Mouse (Mus musculus): ENCODE data around the gene Hfe2. TPM values are rescaled to one million over a fixed set of nuclear protein-coding genes. Genes with fewer than 3 reads are reported as not detected.
"Not testable (repeated sequence)": the region's sequence is repeated elsewhere in the genome, so short reads cannot be mapped to it uniquely, and the experiment has no call there.

Gene Hfe2
- total RNA-seq (2014; fragmentation: Nextera tagmentation) (not detected in 2 replicates), total RNA-seq (2017) (not detected in 2 replicates)

DNA sequence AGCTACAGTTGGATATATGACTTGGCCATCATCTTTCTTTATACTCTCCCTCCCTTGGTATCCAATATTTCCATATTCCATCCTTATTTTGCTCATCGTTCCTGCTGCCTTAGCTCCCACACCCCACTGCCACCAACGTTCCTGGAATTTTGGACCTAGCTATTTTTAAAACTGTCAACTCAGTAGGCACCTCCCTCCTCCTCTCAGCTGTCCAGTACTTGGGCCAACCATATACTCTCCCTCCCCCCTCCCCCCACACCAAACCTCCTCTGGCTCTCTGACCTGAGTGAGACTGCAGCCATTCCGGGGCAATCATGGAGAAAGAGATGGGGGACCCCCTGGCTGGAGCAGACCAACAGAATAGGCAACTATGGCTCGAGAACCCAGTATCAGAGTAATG lies at the start of gene Hfe2:
Gene Hfe2, plus strand, starts transcription at position 259 of the 400 bp plus-strand sequence.
- ATAC-seq (replicated peaks; ENCODE audit: poor library complexity, severe bottlenecking): no peak

DNA sequence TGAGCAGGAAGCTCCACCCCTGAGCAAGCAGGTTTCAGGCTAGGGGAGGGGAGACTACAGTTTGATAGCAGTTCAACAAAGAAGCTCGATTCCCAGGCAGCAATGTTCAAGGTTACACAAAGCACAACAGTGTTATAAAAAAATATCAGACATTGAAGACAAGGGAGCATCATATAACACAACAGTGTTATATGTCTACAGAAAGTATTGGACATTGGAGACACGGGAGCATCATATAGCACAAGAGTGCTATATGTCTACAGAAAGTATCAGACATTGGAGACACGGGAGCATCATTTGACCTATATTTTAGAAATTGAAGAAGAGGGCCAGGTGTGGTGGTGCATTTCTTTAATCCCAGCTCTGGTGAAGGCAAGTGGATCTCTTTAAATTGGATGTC lies 47.9 kb upstream of the Hfe2 start:
- ATAC-seq (replicated peaks; ENCODE audit: poor library complexity, severe bottlenecking): no peak

DNA sequence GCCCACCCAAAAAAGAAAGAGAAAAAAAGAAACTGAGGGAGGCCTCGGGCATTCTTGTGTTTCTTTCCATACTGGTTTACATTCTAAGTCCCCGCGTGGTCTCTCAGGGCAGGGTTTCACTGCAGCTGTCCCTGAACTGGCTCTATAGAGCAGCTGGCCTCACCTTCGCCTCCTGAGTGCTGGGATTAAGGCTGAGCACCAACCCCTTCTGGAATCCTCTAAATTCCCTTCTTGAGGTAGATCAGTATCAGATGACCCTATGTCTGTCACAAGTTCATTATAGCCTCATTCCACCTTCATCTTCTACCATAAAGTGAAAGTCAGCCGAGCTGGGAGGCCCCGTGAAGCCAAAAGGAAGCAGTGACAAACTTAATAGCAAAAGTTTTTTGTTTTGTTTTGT lies 47.4 kb upstream of the Hfe2 start:
- ATAC-seq (replicated peaks; ENCODE audit: poor library complexity, severe bottlenecking): no peak

DNA sequence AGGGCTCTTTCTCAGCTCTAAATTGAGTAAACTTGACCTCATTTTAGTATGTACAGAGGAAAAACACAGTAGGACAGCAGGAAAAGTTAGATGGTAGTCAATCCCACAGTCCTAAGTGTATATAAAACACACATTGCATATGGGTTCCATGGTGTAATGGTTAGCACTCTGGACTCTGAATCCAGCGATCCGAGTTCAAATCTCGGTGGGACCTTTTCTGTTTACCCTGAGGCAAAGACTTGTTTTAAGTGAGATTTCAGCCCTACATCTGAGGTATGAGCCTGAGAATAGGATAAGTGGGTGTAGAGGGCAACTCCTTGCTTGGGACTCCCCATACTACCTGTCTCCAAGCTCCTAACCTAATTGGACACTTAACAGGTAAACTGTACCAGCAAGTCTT lies 45.7 kb upstream of the Hfe2 start:
- ATAC-seq (replicated peaks; ENCODE audit: poor library complexity, severe bottlenecking): no peak

DNA sequence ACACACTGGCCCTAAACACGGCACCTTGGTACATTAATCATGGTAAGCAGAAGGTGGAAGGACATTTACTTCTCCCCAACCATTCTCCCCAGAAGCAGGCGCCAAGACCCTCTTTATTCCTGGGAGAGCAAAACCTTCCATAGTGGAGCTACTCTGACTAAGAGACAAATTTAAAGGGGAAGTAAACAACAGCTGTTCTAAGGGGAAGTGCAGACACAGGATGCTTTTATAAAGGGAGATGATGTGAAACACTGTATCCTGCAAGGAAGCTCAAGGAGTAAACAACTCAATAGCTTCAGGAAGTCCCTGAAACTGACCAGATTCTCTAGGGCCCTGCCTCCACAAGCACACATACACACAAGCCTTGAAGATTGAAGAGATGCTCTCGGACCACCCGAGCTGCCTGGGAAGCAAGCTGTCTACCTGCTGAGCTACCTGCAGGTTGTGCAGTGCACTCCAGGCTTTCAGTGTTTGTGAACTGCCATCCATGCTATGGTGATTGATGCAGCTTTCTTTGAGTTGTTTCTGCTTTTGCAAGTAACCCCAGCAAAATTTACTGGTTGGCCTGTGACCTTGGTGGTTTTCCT lies 44.2 kb upstream of the Hfe2 start:
- peak; percentile 43 for ATAC-seq (replicated peaks; ENCODE audit: poor library complexity, severe bottlenecking)

DNA sequence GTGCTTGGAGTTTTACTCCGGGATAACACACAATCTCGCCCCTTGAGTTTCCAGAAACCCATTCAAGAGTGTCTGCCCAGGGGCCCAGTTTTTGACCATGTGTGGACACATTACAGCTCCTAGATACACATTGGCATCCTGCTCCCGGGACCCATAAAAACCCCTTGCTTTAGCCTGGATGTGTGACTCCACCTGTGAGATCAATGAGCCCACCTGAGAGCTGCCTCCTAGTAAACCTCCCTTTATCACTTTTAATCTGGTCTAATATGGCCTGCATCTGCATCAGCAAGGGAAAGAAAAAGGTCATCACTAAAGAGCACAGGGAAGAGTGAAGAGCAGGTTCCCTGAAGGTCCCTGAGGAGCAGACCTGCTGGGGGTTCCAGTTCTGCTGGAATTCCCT lies 43.1 kb upstream of the Hfe2 start:
- no peak for ATAC-seq (replicated peaks; ENCODE audit: poor library complexity, severe bottlenecking)

DNA sequence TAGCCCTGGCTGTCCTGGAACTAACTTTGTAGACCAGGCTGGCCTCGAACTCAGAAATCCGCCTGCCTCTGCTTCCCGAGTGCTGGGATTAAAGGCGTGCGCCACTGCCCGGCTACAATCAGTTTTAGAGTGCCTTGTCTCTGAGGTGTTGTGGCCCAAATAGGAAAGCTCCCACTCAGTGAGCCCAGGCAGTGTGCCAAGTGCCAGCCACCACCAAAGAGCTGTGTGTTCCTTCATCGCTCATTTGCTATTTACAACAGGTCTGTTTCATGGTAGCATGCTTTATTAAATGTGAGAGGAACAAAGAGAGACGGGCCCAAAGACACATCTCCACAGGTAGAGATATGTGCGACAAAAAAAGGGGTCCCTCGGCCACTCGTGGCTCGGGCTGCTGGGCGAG lies 42.5 kb upstream of the Hfe2 start:
- no peak for ATAC-seq (replicated peaks; ENCODE audit: poor library complexity, severe bottlenecking)

DNA sequence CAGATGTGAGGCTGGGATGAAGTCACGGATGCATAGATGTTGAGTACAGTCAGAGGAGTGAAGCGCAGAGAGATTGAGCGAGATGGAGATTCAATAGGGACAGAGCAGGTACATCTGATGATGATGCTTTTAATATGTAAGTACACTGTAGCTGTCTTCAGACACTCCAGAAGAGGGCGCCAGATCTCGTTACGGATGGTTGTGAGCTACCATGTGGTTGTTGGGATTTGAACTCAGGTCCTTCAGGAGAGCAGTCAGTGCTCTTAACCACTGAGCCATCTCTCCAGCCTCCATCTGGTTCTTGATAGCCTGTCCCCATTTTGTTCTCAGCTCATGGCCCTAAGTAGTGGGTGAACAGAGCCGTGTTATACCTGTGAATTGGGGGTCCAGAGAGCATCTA lies 41.9 kb upstream of the Hfe2 start:
- ATAC-seq (replicated peaks; ENCODE audit: poor library complexity, severe bottlenecking): not testable (repeated sequence)

DNA sequence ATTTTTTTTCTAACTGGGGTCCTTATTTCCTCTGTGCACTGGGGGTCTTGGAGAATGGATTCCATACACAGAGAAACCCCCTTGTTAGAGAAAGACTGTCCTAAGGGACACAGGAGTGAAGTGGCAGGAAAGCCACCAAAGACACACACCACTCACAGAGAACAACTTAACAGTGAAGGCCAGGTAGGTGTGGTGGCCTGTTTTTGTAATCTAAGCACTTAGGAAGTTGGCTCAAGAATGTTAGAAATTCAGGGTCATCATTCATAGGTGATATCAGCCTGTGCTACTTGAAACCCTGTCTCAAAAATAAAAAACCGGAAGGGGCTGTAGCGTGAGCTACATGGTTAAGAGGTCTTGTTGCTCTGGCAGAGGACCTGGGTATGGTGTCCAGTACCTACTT lies 41.0 kb upstream of the Hfe2 start:
- no peak for ATAC-seq (replicated peaks; ENCODE audit: poor library complexity, severe bottlenecking)

DNA sequence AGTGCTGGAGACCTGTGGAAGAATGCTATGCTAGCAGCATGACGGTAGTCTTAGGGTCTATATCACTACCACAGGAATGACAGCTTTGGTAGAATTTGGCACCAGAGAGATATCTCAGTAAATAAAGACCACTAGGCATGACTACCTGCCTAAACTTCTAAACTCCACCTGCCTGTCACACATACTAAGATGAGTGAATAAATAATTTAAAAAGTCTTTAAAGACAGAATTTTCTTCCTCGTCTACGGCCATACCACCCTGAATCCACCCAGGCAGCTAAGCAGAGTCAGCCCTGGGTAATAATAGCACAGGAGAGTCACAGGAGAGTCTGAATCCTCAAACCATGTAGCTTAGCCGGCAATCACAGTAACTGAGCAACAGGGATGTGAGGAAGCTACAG lies 40.1 kb upstream of the Hfe2 start:
- no peak for ATAC-seq (replicated peaks; ENCODE audit: poor library complexity, severe bottlenecking)

DNA sequence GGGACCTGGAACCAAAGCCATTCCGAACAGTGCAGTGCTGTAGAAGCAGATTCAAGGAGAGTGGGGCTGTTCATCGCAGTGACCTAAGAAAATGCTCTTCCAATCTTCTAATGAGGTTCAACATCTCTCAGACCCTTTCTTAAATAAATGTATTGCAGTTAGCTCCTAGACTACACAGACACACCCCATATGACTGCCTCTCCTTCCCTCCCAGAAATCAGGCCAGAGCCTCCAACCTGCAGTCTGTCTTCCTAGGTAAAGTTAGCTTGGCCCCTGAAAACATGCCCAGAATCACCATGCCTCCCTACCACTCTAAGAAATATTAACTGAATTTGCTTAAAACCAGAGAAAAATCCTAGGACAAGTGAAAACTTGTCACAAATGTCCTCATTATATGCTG lies 39.6 kb upstream of the Hfe2 start:
- ATAC-seq (replicated peaks; ENCODE audit: poor library complexity, severe bottlenecking): no peak

DNA sequence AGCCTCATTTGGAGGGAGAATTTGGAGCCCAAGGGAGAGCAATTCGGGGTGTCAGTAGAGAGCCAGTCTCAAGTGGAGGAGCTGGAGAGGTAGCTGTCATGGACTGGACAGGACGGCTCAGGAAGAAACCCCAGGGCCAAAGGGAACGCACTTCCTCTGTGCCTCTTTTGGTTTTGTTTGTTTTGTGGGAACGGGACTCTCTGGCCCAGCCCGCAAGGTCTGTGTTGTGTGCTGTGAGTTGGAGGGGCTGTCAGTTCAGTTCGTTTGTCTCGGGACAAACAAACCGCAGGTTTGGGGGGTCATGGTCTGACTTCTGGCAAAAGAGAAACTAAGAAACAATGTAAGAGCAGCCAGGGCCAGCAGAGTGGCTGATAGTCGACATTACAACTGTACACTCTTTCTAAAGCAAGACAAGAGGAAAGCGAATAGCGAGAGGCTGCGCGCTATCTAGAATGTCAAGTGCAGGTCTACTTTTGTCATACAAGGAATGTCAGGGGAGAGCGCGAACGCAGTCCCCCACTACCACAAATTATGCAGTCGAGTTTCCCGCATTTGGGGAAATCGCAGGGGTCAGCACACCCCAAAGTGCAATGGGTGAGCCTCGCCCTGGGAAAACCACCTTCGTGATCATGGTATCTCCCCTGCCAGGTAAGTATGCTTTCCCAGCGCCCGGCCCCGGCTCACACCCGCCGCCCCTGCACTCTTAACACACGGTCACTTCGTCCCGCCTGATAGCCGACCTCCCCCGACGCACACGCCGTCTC lies 38.7 kb upstream of the Hfe2 start:
- peak; percentile 49 for ATAC-seq (replicated peaks; ENCODE audit: poor library complexity, severe bottlenecking)

DNA sequence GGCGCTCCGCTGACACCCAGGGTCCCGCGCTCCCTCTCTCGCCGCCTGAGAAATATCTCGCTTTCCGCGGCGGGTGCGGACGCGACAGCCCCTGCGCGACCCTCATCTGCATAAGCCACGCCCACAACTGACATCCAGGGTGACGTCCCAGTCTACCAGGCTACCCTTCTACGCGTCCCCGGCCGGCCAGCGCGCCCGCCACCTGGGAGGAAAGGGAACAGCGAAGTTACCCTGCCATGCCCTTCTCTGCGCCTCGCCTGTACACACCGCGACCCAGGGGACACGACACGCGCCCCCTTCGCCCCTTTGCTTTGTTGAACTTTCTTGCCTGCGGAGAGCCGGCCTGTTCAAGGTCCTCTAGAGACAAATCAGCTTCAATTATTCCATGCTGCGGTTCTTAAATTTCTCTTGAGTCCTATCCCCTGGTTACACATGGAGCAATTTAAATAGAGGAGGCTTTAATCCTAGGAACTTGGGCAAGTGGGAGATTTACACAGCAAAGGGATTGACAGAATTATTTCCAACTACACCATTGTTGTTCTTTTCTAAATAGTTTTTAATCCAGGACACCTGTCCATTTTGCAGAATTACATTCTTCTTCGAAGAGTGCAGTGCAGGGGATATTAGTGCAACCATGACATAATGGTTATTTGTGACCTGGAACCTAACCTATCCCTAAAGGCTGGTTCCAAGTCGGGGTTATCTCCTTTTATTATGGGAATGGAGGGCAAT lies 38.0 kb upstream of the Hfe2 start:
- ATAC-seq (replicated peaks; ENCODE audit: poor library complexity, severe bottlenecking): peak; percentile 65

DNA sequence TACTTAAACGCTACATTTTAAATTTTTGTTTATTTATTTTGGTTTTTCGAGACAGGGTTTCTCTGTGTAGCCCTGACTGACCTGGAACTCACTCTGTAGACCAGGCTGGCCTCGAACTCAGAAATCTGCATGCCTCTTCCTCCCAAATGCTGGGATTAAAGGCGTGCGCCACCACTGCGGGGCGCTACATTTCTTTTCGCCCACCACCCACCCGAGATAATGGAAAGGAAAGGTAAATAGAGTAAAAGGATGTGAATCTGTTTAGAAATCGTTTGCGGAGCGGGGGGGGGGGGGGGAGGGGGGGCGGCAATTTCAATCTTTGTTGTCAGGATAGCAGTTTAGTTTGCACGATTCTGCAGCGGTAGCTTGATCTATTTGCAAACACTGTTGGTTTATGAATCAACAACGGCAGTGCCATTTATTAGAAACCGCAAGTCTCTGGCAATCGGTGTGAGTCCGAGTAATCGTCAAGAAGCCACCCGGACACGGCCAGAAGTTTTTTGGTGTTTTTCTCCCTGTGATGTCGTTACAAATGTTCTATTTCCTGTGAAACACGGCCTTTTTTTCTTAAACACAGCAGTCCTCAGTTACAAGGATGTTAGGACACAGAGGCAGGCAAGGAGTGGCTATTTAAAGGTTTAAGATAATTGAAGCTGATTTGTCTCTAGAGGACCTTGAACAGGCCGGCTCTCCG lies 37.2 kb upstream of the Hfe2 start:
- 0 out of 2 replicates have a peak, but pooled peaks have one; percentile 0 for ATAC-seq (replicated peaks; ENCODE audit: poor library complexity, severe bottlenecking)

DNA sequence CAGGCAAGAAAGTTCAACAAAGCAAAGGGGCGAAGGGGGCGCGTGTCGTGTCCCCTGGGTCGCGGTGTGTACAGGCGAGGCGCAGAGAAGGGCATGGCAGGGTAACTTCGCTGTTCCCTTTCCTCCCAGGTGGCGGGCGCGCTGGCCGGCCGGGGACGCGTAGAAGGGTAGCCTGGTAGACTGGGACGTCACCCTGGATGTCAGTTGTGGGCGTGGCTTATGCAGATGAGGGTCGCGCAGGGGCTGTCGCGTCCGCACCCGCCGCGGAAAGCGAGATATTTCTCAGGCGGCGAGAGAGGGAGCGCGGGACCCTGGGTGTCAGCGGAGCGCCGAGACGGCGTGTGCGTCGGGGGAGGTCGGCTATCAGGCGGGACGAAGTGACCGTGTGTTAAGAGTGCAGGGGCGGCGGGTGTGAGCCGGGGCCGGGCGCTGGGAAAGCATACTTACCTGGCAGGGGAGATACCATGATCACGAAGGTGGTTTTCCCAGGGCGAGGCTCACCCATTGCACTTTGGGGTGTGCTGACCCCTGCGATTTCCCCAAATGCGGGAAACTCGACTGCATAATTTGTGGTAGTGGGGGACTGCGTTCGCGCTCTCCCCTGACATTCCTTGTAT lies 36.6 kb upstream of the Hfe2 start:
- peak; percentile 65 for ATAC-seq (replicated peaks; ENCODE audit: poor library complexity, severe bottlenecking)

DNA sequence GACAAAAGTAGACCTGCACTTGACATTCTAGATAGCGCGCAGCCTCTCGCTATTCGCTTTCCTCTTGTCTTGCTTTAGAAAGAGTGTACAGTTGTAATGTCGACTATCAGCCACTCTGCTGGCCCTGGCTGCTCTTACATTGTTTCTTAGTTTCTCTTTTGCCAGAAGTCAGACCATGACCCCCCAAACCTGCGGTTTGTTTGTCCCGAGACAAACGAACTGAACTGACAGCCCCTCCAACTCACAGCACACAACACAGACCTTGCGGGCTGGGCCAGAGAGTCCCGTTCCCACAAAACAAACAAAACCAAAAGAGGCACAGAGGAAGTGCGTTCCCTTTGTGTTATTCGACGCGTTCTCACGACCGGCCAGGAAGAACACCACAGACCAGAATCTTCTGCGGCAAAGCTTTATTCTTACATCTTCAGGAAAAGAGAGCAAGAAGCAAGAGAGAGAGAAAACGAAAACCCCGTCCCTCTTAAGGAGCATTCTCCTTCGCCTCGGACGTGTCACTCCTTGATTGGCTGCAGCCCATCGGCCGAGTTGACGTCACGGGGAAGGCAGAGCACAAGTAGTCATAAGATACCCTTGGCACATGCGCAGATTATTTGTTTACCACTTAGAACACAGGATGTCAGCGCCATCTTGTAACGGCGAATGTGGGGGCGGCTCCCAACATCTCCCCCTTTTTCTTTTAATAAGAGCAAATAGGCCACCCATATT lies 35.9 kb upstream of the Hfe2 start:
- peak; percentile 51 for ATAC-seq (replicated peaks; ENCODE audit: poor library complexity, severe bottlenecking)

DNA sequence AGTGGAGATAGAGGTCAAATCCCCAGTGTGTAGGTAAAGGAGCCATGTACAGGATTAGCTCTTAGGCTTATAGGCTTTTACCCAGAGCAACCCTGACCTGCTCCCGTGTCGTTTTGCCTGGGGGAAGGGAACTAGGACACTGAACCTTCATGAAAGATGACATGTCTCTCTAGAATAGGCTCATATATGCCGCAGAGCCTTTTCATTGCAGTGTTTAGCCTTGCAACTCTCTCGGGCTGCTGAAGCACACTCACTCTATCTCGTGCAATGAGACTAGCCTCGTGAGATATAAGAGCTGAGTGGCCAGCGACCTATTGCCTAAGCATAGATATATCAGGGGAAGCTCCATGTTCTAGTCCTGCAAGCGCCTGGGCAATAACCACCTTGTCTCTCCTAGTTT lies 35.3 kb upstream of the Hfe2 start:
- ATAC-seq (replicated peaks; ENCODE audit: poor library complexity, severe bottlenecking): not testable (repeated sequence)

DNA sequence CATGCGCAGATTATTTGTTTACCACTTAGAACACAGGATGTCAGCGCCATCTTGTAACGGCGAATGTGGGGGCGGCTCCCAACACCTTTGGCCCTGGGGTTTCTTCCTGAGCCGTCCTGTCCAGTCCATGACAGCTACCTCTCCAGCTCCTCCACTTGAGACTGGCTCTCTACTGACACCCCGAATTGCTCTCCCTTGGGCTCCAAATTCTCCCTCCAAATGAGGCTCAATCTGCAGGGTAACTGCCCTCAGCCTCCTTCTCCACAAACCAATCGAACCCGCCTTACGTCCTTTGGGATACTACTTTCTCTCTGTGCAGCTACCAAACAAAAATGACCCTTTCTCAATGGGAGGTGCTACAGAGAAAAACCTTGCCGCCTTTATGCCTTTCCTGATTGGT lies 30.5 kb upstream of the Hfe2 start:
- peak; percentile 79 for ATAC-seq (replicated peaks; ENCODE audit: poor library complexity, severe bottlenecking)

DNA sequence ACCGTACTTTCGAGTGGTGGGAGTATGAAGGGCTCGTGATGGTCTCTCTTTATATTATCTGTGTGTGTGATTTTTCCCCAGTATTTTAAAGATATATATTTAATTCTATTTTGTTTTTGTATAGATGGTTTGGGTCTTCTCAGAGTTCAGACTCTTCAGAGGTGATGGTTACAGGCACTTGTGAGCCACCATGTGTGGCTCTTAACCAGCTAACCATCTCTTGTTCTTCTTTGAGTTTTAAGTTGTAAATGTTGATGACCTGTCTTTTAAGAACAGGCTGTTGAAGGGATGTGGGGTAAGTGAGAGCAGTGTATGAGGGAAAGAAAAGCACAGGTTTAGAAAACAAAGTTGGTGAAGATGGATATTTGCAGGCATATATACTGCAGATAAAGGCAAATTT lies 30.1 kb upstream of the Hfe2 start:
- ATAC-seq (replicated peaks; ENCODE audit: poor library complexity, severe bottlenecking): no peak

All from granulocyte monocyte progenitor cell, adult 5-6 weeks (primary cell).